Mouse (Mus musculus): Measurements from ENCODE around the gene Aff1.

GRCm38 (mm10) chr5:103740093-103740902 lies 48.1 kb downstream of the Aff1 start:
- TF ChIP-seq GATA1 (IDR thresholded peaks at IDR 0.05; ENCODE audit: borderline replicate concordance, low read length) (no peak), CTCF (IDR thresholded peaks at IDR 0.05; ENCODE audit: low read depth, low read length) (no peak), TAL1 (conservative IDR thresholded peaks at IDR 0.05; ENCODE audit: low read depth, low read length) (no peak)
